Mouse (Mus musculus) cerebellum, postnatal 14 days (tissue): ENCODE measurements at regions not wholly inside any gene's neighbourhood (a gene's known extent, or its start where the extent isn't known, plus 50 kb on each side); places are given as distances from the start of the nearest gene placed in this dataset.
A peak's percentile ranks its signal among the peaks of the same experiment; 100 is the strongest.

Experiments used
- DNase-seq, 2 experiments: peaks; one replicate each; pipeline ENCODE4 v3.0.0; 2021; ENCODE audit warnings: mixed read lengths in 2 of 2

- DNase-seq = no peak
Observed at GRCm38 (mm10) chr4:91029462-91029861, 371.1 kb downstream of the Elavl2 start.

- no peak for DNase-seq
Observed at GRCm38 (mm10) chr4:91028013-91028626, 372.5 kb downstream of the Elavl2 start.

DNA sequence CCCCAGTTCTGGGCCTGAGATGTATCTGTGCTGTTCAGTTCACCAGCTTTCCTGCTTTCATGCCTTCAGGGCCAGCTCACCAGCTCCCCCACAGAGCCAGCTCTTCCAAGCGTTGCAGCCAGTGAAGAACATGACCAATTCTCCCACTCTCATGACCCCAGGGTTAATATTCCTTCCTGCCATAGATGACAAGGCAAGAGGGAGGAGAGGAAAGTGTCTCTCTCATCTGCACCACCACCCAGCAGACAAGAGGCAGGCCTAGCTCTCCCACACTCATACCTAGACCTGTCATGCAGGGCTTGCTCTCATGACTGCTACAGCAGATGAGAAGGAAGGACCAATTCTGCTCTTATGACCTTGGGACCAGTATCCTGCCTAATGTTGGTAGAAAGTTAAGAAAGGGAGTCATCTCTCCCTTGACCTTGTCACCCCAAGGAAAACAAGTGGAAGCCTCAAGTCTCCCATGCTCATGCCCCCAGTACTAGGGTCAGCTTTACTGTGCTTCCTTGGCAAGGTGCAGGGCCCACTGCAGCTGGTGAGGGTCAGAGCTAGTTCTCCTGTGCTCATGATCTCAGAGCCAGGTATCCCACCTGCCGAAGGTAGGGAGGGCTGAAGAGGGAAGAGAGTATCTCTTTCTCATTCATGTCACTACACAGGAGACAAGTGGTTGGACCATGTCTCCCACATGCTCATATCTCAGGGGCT lies 404.0 kb downstream of the Elavl2 start:
- no peak for DNase-seq

- peak; percentile 29 to 43 for DNase-seq
Observed at GRCm38 (mm10) chr4:90964658-90965057, 435.9 kb downstream of the Elavl2 start.

DNA sequence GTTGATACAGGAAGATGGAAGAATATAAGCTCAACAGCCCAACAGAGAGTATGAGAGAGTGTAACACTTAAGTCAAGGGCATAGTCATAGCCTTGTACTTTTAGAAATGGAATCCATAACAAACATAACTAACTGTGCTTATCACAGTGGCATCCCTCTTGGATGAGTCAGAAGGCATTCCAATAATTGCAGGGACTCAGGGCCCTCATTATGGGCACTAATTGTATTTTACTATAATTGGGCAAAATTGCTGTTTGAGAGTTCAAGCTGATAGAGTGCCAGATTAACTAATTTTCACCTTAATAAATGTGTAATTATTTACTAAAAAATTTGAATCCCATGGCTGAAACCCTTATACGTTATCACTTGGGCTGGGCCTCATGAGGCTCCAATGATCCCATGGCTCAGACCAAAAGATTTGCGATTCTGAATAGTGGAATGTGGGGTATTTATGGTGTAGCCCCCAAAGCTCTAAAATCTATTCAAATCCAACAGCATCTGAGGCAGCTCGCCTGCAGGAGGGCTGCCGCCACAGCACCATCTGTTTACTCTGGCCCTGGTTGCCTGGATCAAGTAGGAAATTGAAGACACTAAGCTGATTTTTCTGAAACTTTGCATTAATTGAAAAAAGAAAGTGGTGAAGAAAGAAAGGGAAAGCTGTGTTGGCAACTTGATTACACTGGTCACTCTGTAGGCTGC lies 456.7 kb downstream of the Elavl2 start:
- DNase-seq = peak; percentile 20 to 42

DNA sequence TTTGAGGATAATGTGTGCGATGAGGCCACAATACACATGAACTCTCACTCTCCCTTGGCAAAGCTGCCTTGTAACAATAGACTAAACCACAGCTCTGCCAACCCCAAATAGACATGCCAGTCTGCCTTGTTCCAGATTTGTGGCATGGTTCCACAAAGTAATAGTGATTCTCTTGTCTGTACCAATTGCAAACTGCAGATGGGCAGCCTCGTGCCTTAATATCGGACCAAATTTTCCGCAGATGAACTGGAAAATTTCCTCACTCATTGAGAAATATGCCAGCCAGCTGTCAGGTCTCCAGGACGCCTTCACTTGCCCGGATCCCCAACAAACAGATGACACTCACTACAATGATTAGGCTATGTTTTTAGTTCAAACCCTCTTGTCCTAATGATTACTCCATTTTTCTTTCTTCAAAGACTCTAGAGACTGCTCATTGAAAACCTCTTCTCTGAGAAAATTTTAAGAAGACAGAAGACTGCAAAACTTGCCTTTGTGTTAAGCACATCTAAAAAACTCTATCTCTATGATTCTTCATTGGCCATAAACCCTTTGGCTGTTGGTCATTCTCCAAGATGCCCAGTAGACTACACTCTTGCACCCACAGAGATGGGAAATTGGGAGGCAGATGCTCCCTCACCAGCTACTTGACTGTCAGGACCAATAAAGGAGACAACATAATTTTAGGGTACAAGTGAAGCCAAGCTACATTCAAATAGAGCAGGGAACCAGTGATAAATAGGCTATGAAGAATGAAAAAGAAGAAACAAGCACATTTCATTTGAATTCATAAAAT lies 483.1 kb downstream of the Elavl2 start:
- peak; percentile 86 to 88 for DNase-seq

DNA sequence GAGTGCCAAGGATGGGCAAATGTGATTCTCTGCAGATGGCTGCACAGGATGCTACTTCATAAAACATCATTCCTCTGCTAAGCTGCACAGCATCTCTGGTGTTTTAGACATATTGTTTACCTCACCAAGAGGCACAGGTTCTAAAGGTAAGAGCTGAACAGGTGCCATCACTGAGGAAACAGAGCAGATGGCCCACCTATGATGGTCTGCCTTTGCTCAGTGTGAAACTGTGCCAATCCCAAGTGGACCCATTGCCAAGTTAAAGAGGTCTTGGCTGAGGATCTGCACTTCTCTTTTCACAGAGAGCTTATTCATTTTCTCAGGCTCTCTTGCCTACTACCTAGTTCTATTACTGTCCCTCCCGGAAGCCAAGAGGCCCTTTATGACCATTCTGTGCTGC lies 494.3 kb downstream of the Elavl2 start:
- peak; percentile 87 to 92 for DNase-seq

DNA sequence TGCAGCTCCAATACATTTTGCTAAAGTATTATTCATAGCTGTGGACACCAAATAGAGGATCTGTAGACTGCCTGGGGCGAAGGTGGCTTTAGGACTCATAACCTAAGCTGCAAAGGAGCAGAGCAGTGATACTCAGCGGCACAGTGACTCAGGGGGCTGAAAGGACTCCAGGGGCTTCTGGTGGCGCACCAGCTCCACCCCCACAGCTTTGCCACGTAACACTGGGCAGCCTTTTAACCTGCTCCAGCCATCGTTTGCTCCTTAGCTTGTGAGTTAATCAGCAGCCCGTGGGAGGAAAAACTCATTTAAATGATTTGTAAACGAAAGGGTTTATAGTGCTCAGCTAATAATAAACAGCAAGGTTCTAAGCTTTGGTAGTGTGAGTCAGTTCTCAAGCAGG lies 532.4 kb downstream of the Elavl2 start:
- no peak for DNase-seq

DNA sequence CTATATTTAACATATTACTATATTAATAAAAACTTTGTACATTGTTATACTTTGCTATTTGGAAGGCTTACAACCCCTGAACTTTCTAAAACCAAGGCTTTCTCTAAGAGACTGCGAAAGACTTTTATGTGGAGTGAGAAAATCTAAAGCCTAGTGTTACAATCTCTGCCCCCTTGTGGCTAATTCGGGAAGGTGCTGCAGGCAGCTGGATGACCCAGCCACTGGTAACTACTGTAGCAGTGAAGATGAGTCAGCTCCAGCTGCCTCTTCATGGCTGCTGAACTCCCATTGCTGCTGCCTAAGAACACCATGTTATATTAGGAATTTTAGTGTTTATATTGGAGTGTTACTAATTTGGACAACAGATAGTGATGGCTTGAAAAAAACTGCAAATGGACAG lies 539.7 kb downstream of the Elavl2 start:
- peak; percentile 36 to 56 for DNase-seq

DNA sequence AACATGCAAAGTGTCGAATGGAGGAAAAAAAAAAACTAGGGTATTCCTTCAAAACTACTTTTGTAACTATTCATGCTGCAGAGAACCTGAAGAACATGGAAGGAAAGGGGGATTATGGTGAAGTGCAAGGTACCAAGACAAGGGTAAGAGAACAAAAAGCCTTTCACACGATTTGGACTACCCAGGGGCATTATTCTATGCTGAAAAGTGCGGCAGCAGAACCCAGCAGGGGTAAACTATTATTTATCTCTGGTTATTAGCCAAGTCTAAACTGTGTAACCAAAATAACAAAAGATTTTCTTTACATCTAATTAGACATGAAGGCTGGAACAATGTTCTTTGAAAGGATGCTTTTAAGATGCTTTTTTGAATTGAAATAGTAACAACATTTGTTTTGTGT lies 560.8 kb downstream of the Elavl2 start:
- DNase-seq = no peak

DNA sequence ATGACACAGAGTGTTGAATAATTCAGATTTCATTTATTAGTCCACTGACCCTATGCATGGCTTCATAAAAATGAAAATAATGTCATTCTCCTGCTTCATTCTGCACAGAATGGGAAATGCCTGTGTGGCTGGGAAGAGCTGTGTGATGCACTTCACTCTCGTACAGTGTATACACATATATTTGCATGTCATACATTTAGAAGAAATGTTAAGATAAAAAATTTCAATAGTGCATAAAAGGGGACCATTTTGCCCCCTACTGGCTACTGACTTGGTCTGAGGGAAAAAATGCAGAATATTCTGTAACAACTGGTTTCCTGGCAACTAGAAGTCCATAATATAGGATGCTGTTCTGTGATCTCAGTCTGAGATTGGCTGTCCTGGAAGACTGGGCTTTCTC lies 580.5 kb downstream of the Zfp352 start:
- DNase-seq = no peak

- no peak for DNase-seq
Observed at GRCm38 (mm10) chr4:90798637-90799036, 580.0 kb downstream of the Zfp352 start.

GRCm38 (mm10) chr4:90797472-90797871 lies 578.9 kb downstream of the Zfp352 start:
- peak; percentile 22 to 23 for DNase-seq
